Mouse (Mus musculus) intestine, embryonic 14.5 days (tissue): ENCODE data around the gene Rap1gds1. TPM values are rescaled to one million over a fixed set of nuclear protein-coding genes. Genes with fewer than 3 reads are reported as not detected.

ENCODE experiments used
- ATAC-seq: fragments of 200-750 bp; cut with Nextera tagmentation; replicated peaks from 2 replicates; pipeline ENCODE4 v1.8.0; 2017; ENCODE audit warnings: low read depth, moderate number of reproducible peaks, moderate TSS enrichment, moderate library complexity; ENCODE audit not compliant: low FRiP score, low TSS enrichment
- DNase-seq: peaks from one replicate; pipeline ENCODE4 v3.0.0-alpha.2; 2018; ENCODE audit warnings: low spot score
- H3K27ac ChIP-seq: fragments of 300-500 bp; sonication (generic); 2 replicates; pipeline ENCODE4 v1.5.1; 2014; ENCODE audit warnings: low read depth, mild to moderate bottlenecking, control low read depth
- H3K27me3 ChIP-seq: fragments of 300-500 bp; sonication (generic); replicated peaks from 2 replicates; pipeline ENCODE4 v1.6.1; 2014; ENCODE audit warnings: low read length, control low read depth; ENCODE audit not compliant: control insufficient read depth, insufficient read depth
- H3K36me3 ChIP-seq: fragments of 300-500 bp; sonication (generic); 2 replicates; pipeline ENCODE4 v1.6.1; 2014; ENCODE audit warnings: low read length, control low read depth; ENCODE audit not compliant: control insufficient read depth, insufficient read depth
- H3K4me1 ChIP-seq: fragments of 300-500 bp; sonication (generic); replicated peaks from 2 replicates; pipeline ENCODE4 v1.6.1; 2014; ENCODE audit warnings: low read length, control low read depth, mixed read lengths; ENCODE audit not compliant: control insufficient read depth, insufficient read depth
- H3K4me2 ChIP-seq: fragments of 300-500 bp; sonication (generic); 2 replicates; pipeline ENCODE4 v1.6.1; 2014; ENCODE audit warnings: low read length
- H3K4me3 ChIP-seq: fragments of 300-500 bp; sonication (generic); 2 replicates; pipeline ENCODE4 v1.5.1; 2014; ENCODE audit warnings: low read depth, low read length, control low read depth, mixed read lengths
- H3K9ac ChIP-seq: fragments of 300-500 bp; sonication (generic); 2 replicates; pipeline ENCODE4 v1.6.1; 2014; ENCODE audit warnings: mild to moderate bottlenecking, low read length
- H3K9me3 ChIP-seq: fragments of 300-500 bp; sonication (generic); 2 replicates; pipeline ENCODE4 v1.6.1; 2016; ENCODE audit warnings: low read length, control low read depth; ENCODE audit not compliant: control insufficient read depth
- WGBS: fragments of 180-500 bp; shearing (Covaris S2); extraction: QIAGEN DNeasy Blood & Tissue Kit; methylation state at CpG from one replicate; pipeline ENCODE4 v1.1.7; 2014; 5-methylcytosine and 5-hydroxymethylcytosine counted together
- polyA plus RNA-seq: library from polyadenylated mRNA; unstranded; fragments of >200 nt; fragmentation: Nextera tagmentation; extraction: Ambion mirVana; gene quantifications from 2 replicates; pipeline ENCODE4 v1.2.1, GENCODE M21; 2014

The Rap1gds1 gene
- polyA plus RNA-seq, 1 experiment from 2014 or later: 61.4 TPM

DNA sequence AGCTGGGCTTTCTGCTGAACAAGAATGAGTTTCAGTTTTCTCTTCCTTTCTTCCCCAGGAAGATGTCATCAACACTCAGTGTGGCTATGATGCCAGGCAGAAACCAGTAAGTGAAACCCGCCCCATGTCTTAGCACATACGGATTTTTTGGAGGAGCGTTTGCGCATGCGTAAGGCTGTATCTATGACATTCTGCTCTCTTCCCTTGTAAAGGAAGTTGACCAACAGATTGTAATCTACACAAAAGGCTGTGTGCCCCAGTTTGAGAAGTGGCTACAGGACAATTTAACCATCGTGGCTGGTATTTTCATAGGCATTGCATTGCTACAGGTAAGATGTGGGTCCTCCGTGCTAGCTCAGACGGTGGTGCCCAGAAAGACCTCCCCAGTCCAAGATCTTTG is 176.9 kb downstream of the Rap1gds1 start:
- Histone ChIP-seq H3K27me3 (no peaks in the 10 kb centered on the region), H3K27ac (no peak overlapping the region), H3K9ac (no peak overlapping the region), H3K9me3 (no peaks in the 10 kb centered on the region), H3K4me1 (peaks cover 5% of the 10 kb centered on the region; the same call in 1 of the 2 replicates), H3K4me3 (no peak overlapping the region), H3K36me3 (no peaks in the 10 kb centered on the region), H3K4me2 (no peak overlapping the region)
- ATAC-seq (no peak), DNase-seq (no peak)
- WGBS: 94% methylated on average over 8 of the region's 8 CpGs

GRCm38 (mm10) chr3:138897500-138897899 is 177.5 kb downstream of the Rap1gds1 start:
- ATAC-seq: no peak
- Histone ChIP-seq H3K4me3 (no peak overlapping the region), H3K9me3 (no peaks in the 10 kb centered on the region), H3K9ac (no peak overlapping the region), H3K4me1 (peaks cover 5% of the 10 kb centered on the region; the same call in 1 of the 2 replicates), H3K27me3 (no peaks in the 10 kb centered on the region), H3K4me2 (no peak overlapping the region), H3K27ac (no peak overlapping the region), H3K36me3 (no peaks in the 10 kb centered on the region)
- 90% methylated on average over 11 of the region's 11 CpGs for WGBS
- no peak for DNase-seq

- no peak overlapping the region for H3K4me2 ChIP-seq
- WGBS: 43% methylated on average over 5 of the region's 5 CpGs
- H3K4me1 ChIP-seq: peaks cover 8% of the 10 kb centered on the region; the same call in 1 of the 2 replicates
- H3K9ac ChIP-seq: no peak overlapping the region
- H3K27me3 ChIP-seq: no peaks in the 10 kb centered on the region
- ATAC-seq (no peak), DNase-seq (no peak)
- H3K36me3 ChIP-seq: no peaks in the 10 kb centered on the region
- no peak overlapping the region for H3K27ac ChIP-seq
- no peaks in the 10 kb centered on the region for H3K9me3 ChIP-seq
- no peak overlapping the region for H3K4me3 ChIP-seq
Measured at GRCm38 (mm10) chr3:138893520-138893919, 181.5 kb downstream of the Rap1gds1 start.

DNA sequence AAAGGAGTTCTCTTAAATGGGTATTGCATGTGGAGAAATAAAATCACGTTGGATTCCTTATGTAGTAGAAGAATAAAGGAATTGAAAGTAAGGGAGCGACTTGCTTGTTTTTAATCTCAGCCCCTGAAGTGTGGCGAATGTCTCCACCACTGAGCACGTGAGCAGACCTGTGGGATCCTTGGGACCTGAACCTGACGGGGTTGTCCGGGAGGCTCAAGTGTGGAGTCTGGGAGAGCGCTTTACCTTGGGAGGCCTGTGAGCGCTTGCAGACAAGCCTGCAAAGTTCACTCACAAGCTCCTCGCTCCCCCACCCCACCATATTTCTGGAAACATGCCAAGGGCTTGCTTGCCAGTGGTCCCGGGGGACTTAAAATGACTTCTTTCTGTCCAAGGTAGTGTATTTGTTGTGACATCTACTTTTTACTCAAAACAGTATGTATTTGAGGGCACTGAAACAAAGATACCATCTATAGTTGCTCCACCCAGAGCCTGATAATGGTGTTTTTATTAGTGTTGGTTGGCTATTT is 185.2 kb downstream of the Rap1gds1 start:
- ATAC-seq: no peak
- peaks cover 8% of the 10 kb centered on the region; the same call in 1 of the 2 replicates for H3K4me1 ChIP-seq
- H3K4me2 ChIP-seq: no peak overlapping the region
- H3K27me3 ChIP-seq: no peaks in the 10 kb centered on the region
- H3K4me3 ChIP-seq: no peak overlapping the region
- no peaks in the 10 kb centered on the region for H3K9me3 ChIP-seq
- WGBS: 56% methylated on average over 10 of the region's 10 CpGs
- H3K27ac ChIP-seq: no peak overlapping the region
- no peak overlapping the region for H3K9ac ChIP-seq
- DNase-seq: no peak
- H3K36me3 ChIP-seq: no peaks in the 10 kb centered on the region

GRCm38 (mm10) chr3:138889214-138889613 is 185.8 kb downstream of the Rap1gds1 start:
- no peaks in the 10 kb centered on the region for H3K27me3 ChIP-seq
- no peak for DNase-seq
- no peak overlapping the region for H3K4me2 ChIP-seq
- no peaks in the 10 kb centered on the region for H3K9me3 ChIP-seq
- no peak for ATAC-seq
- no peak overlapping the region for H3K27ac ChIP-seq
- no peak overlapping the region for H3K4me3 ChIP-seq
- no peaks in the 10 kb centered on the region for H3K36me3 ChIP-seq
- peaks cover 8% of the 10 kb centered on the region; the same call in 1 of the 2 replicates for H3K4me1 ChIP-seq
- no peak overlapping the region for H3K9ac ChIP-seq
- 71% methylated on average over 4 of the region's 4 CpGs for WGBS

DNA sequence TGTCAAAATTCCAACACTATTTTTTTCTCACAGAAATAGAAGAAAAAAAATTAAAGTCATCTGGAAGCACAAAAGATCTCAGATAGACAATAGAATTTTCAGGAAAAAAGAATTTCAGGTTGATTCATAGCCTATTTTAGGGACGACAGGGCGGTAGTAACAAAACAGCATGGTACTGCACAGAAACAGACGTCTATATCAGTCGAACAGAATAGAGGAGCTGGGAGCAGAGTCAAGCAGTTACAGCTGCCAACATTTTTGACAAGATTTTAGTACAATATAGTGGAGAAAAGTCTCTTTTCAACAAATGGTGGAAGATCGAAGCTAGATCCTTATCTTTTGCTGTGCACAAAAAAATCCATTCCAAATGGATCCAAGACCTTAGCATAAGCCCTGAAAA is 188.9 kb downstream of the Rap1gds1 start:
- Histone ChIP-seq H3K9ac (no peak overlapping the region), H3K4me3 (no peak overlapping the region), H3K4me2 (no peak overlapping the region), H3K4me1 (peaks cover 3% of the 10 kb centered on the region; the same call in 1 of the 2 replicates), H3K36me3 (no peaks in the 10 kb centered on the region), H3K27ac (no peak overlapping the region), H3K27me3 (no peaks in the 10 kb centered on the region), H3K9me3 (no peaks in the 10 kb centered on the region)
- no peak for ATAC-seq
- DNase-seq: no peak
- WGBS: 90% methylated on average over 5 of the region's 5 CpGs

- Histone ChIP-seq H3K9ac (no peak overlapping the region), H3K36me3 (no peaks in the 10 kb centered on the region), H3K4me3 (no peak overlapping the region), H3K27me3 (no peaks in the 10 kb centered on the region), H3K4me1 (peaks cover 7% of the 10 kb centered on the region), H3K27ac (no peak overlapping the region), H3K9me3 (no peaks in the 10 kb centered on the region), H3K4me2 (no peak overlapping the region)
- WGBS: 66% methylated on average over 6 of the region's 6 CpGs
- DNase-seq (no peak), ATAC-seq (no peak)
Measured at GRCm38 (mm10) chr3:138881725-138882347, 193.2 kb downstream of the Rap1gds1 start.

- Histone ChIP-seq H3K9ac (no peak overlapping the region), H3K4me2 (no peak overlapping the region), H3K27ac (no peak overlapping the region), H3K9me3 (no peaks in the 10 kb centered on the region), H3K4me3 (no peak overlapping the region), H3K4me1 (peaks cover 9% of the 10 kb centered on the region), H3K36me3 (no peaks in the 10 kb centered on the region), H3K27me3 (no peaks in the 10 kb centered on the region)
- 82% methylated on average over 11 of the region's 11 CpGs for WGBS
- ATAC-seq (no peak), DNase-seq (no peak)
Measured at GRCm38 (mm10) chr3:138880999-138881724, 193.8 kb downstream of the Rap1gds1 start.
